Mouse (Mus musculus) liver, postnatal 0 days (tissue): ENCODE results near the gene Atoh1. TPM values are rescaled to one million over a fixed set of nuclear protein-coding genes. Genes with fewer than 3 reads are reported as not detected.
A peak's percentile ranks its signal among the peaks of the same experiment; 100 is the strongest.

Experiments used
- ATAC-seq: fragments of 200-750 bp; cut with Nextera tagmentation; 2 replicates; pipeline ENCODE4 v1.8.0; 2017; ENCODE audit warnings: mild to moderate bottlenecking, moderate library complexity
- DNase-seq: peaks from one replicate; pipeline ENCODE4 v3.0.0-alpha.2; 2016
- H3K27ac ChIP-seq: fragments of 300-500 bp; sonication (generic); 2 replicates; pipeline ENCODE4 v1.5.1; 2014; ENCODE audit warnings: antibody characterized with exemption, moderate library complexity, mild to moderate bottlenecking, low read depth
- H3K27me3 ChIP-seq: fragments of 300-500 bp; sonication (generic); 2 replicates; pipeline ENCODE4 v1.6.1; 2014; ENCODE audit warnings: low read length, control low read depth, mixed read lengths; ENCODE audit not compliant: insufficient read depth
- H3K36me3 ChIP-seq: fragments of 300-500 bp; sonication (generic); replicated peaks from 2 replicates; pipeline ENCODE4 v1.6.1; 2014; ENCODE audit warnings: mild to moderate bottlenecking, control low read depth, low read length, moderate library complexity, mixed read lengths; ENCODE audit not compliant: insufficient read depth
- H3K4me1 ChIP-seq: fragments of 300-500 bp; sonication (generic); 2 replicates; pipeline ENCODE4 v1.6.1; 2014; ENCODE audit warnings: antibody characterized with exemption, mild to moderate bottlenecking, control low read depth; ENCODE audit not compliant: insufficient read depth
- H3K4me2 ChIP-seq: fragments of 300-500 bp; sonication (generic); 2 replicates; pipeline ENCODE4 v1.6.1; 2014; ENCODE audit warnings: low read depth, mild to moderate bottlenecking, low read length, moderate library complexity, mixed read lengths
- H3K4me3 ChIP-seq: fragments of 300-500 bp; sonication (generic); 2 replicates; pipeline ENCODE4 v1.5.1; 2014; ENCODE audit warnings: low read depth, low read length
- H3K9ac ChIP-seq: fragments of 300-500 bp; sonication (generic); replicated peaks from 2 replicates; pipeline ENCODE4 v1.6.1; 2014; ENCODE audit warnings: mild to moderate bottlenecking, moderate library complexity
- H3K9me3 ChIP-seq: fragments of 300-500 bp; sonication (generic); 2 replicates; pipeline ENCODE4 v1.6.1; 2016; ENCODE audit warnings: mild to moderate bottlenecking, control low read depth, low read length, mixed read lengths
- CTCF ChIP-seq: sonication (generic); IDR thresholded peaks from 2 replicates; pipeline ENCODE4 v1.5.1; 2016; ENCODE audit warnings: antibody characterized with exemption, low read depth
- EP300 ChIP-seq: IDR thresholded peaks from 2 replicates; pipeline ENCODE4 v1.6.1; 2016; ENCODE audit warnings: antibody characterized with exemption, low read depth, mild to moderate bottlenecking
- WGBS: fragments of 180-500 bp; shearing (Covaris S2); extraction: QIAGEN DNeasy Blood & Tissue Kit; methylation state at CpG from one replicate; pipeline ENCODE4 v1.1.7; 2014; ENCODE audit not compliant: insufficient replicate concordance; 5-methylcytosine and 5-hydroxymethylcytosine counted together
- polyA plus RNA-seq: library from polyadenylated mRNA; unstranded; fragments of >200 nt; fragmentation: Nextera tagmentation; extraction: Ambion mirVana; gene quantifications from 2 replicates; pipeline ENCODE4 v1.2.1, GENCODE M21; 2015

Atoh1 gene
- polyA plus RNA-seq = not detected in 2 replicates

GRCm38 (mm10) chr6:64728499-64729198, at the start of gene Atoh1:
Gene Atoh1, plus strand, starts transcription at chr6:64729125.
- TF ChIP-seq CTCF (no peak), EP300 (no peak)
- Histone ChIP-seq H3K4me2 (peak within 1 kb of the TSS; percentile 71), H3K4me1 (peaks cover 20% of the 10 kb centered on the region), H3K27me3 (peaks cover 55% of the 10 kb centered on the region), H3K36me3 (no peaks in the 10 kb centered on the region), H3K9ac (no peak within 1 kb of the TSS), H3K27ac (no peak within 1 kb of the TSS), H3K9me3 (no peaks in the 10 kb centered on the region), H3K4me3 (peak within 1 kb of the TSS; percentile 37)
- WGBS = 2% methylated on average over 34 of the region's 34 CpGs
- ATAC-seq = no peak
- peak; percentile 15 for DNase-seq

- Histone ChIP-seq H3K4me2 (no peak overlapping the region), H3K36me3 (no peaks in the 10 kb centered on the region), H3K9me3 (no peaks in the 10 kb centered on the region), H3K27ac (no peak overlapping the region), H3K27me3 (peaks cover 4% of the 10 kb centered on the region; the same call in 1 of the 2 replicates), H3K4me1 (no peaks in the 10 kb centered on the region), H3K9ac (no peak overlapping the region), H3K4me3 (no peak overlapping the region)
- TF ChIP-seq EP300 (no peak), CTCF (peak; percentile 53)
- ATAC-seq = no peak
- peak; percentile 20 for DNase-seq
- 37% methylated on average over 9 of the region's 9 CpGs for WGBS
Observed at GRCm38 (mm10) chr6:64683974-64684373, 45.0 kb upstream of the Atoh1 start.

GRCm38 (mm10) chr6:64684973-64685372, 44.0 kb upstream of the Atoh1 start:
- Histone ChIP-seq H3K27ac (no peak overlapping the region), H3K4me2 (no peak overlapping the region), H3K9ac (no peak overlapping the region), H3K4me1 (no peaks in the 10 kb centered on the region), H3K4me3 (no peak overlapping the region), H3K9me3 (no peaks in the 10 kb centered on the region), H3K27me3 (peaks cover 4% of the 10 kb centered on the region; the same call in 1 of the 2 replicates), H3K36me3 (no peaks in the 10 kb centered on the region)
- DNase-seq (peak; percentile 20), ATAC-seq (no peak)
- no peak for TF ChIP-seq EP300
- peak; percentile 56 for TF ChIP-seq CTCF
- WGBS = 4% methylated on average over 5 of the region's 5 CpGs

- no peak overlapping the region for H3K27ac ChIP-seq
- no peak for DNase-seq
- WGBS = 10% methylated on average over 19 of the region's 19 CpGs
- H3K9ac ChIP-seq = no peak overlapping the region
- H3K4me3 ChIP-seq = no peak overlapping the region
- no peak for ATAC-seq
- no peaks in the 10 kb centered on the region for H3K4me1 ChIP-seq
- H3K9me3 ChIP-seq = no peaks in the 10 kb centered on the region
- TF ChIP-seq CTCF (no peak), EP300 (no peak)
- no peaks in the 10 kb centered on the region for H3K36me3 ChIP-seq
- no peak overlapping the region for H3K4me2 ChIP-seq
- peaks cover 4% of the 10 kb centered on the region; the same call in 1 of the 2 replicates for H3K27me3 ChIP-seq
Observed at GRCm38 (mm10) chr6:64688181-64688944, 40.6 kb upstream of the Atoh1 start.

GRCm38 (mm10) chr6:64694688-64695087, 34.2 kb upstream of the Atoh1 start:
- Histone ChIP-seq H3K4me2 (no peak overlapping the region), H3K4me1 (no peaks in the 10 kb centered on the region), H3K4me3 (no peak overlapping the region), H3K36me3 (no peaks in the 10 kb centered on the region), H3K9ac (no peak overlapping the region), H3K9me3 (no peaks in the 10 kb centered on the region), H3K27me3 (no peaks in the 10 kb centered on the region), H3K27ac (no peak overlapping the region)
- ATAC-seq = no peak
- 65% methylated on average over 7 of the region's 7 CpGs for WGBS
- TF ChIP-seq CTCF = no peak
- TF ChIP-seq EP300 = no peak
- DNase-seq = no peak

- H3K27me3 ChIP-seq = no peaks in the 10 kb centered on the region
- H3K9me3 ChIP-seq = no peaks in the 10 kb centered on the region
- no peak for TF ChIP-seq EP300
- TF ChIP-seq CTCF = no peak
- no peak overlapping the region for H3K4me3 ChIP-seq
- H3K27ac ChIP-seq = no peak overlapping the region
- H3K4me2 ChIP-seq = no peak overlapping the region
- no peaks in the 10 kb centered on the region for H3K4me1 ChIP-seq
- H3K9ac ChIP-seq = no peak overlapping the region
- ATAC-seq (no peak), DNase-seq (no peak)
- no peaks in the 10 kb centered on the region for H3K36me3 ChIP-seq
- 78% methylated on average over 2 of the region's 2 CpGs for WGBS
Observed at GRCm38 (mm10) chr6:64703659-64704058, 25.3 kb upstream of the Atoh1 start.
